Mouse (Mus musculus) C2C12 (cell line): Measurements from ENCODE around the gene B3gntl1.

Source experiments
- CTCF ChIP-seq: IDR thresholded peaks from one replicate; pipeline ENCODE4 v1.5.1; 2011; ENCODE audit not compliant: control insufficient read depth, insufficient read depth, insufficient read length
- MYOG ChIP-seq: IDR thresholded peaks from one replicate; pipeline ENCODE4 v1.6.1; 2011; ENCODE audit not compliant: control insufficient read depth, insufficient read length; ENCODE audit errors: extremely low read depth
- USF1 ChIP-seq: IDR thresholded peaks from one replicate; pipeline ENCODE4 v1.6.1; 2011; ENCODE audit warnings: low read depth, mild to moderate bottlenecking, control low read depth, moderate library complexity

DNA sequence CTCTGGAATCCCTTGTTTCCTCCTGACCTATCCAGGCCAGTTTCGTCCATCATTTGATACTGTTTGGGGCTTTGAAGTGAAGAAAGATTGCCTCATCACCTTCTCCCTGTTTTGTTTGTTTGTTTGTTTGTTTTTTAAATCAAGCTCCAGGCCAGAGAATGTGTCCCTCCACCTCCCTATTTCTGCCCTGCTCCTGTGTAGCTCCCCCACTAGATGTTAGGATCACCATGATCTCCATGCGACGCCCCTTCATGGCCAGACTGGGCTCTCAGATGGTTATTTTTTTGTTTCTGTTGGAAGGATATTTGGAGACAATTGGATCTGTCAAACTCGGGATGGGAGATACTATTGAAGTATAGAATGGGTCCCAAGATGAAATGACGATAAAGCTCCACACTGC is 28.3 kb upstream of the B3gntl1 start, which contains the start of gene Metrnl:
- TF ChIP-seq CTCF (no peak), MYOG (no peak), USF1 (no peak)
